Mouse (Mus musculus) lung, postnatal 0 days (tissue): ENCODE measurements at regions not wholly inside any gene's neighbourhood (a gene's known extent, or its start where the extent isn't known, plus 50 kb on each side); places are given as distances from the start of the nearest gene placed in this dataset.

Source experiments
- ATAC-seq: fragments of 200-750 bp; cut with Nextera tagmentation; 2 replicates; pipeline ENCODE4 v1.8.0; 2017; ENCODE audit warnings: moderate library complexity
- DNase-seq: peaks from one replicate; pipeline ENCODE4 v3.0.0-alpha.2; 2016; ENCODE audit warnings: low spot score
- H3K27ac ChIP-seq: fragments of 300-500 bp; sonication (generic); 2 replicates; pipeline ENCODE4 v1.5.1; 2014; ENCODE audit warnings: antibody characterized with exemption, mild to moderate bottlenecking, low read length, mixed read lengths
- H3K27me3 ChIP-seq: fragments of 300-500 bp; sonication (generic); replicated peaks from 2 replicates; pipeline ENCODE4 v1.6.1; 2014; ENCODE audit warnings: low read length, mixed read lengths; ENCODE audit not compliant: insufficient read depth
- H3K36me3 ChIP-seq: fragments of 300-500 bp; sonication (generic); 2 replicates; pipeline ENCODE4 v1.6.1; 2014; ENCODE audit warnings: low read length, mixed read lengths; ENCODE audit not compliant: insufficient read depth
- H3K4me1 ChIP-seq: fragments of 300-500 bp; sonication (generic); 2 replicates; pipeline ENCODE4 v1.6.1; 2014; ENCODE audit warnings: antibody characterized with exemption, low read depth, low read length, mixed read lengths; ENCODE audit not compliant: insufficient read depth
- H3K4me2 ChIP-seq: fragments of 300-500 bp; sonication (generic); replicated peaks from 2 replicates; pipeline ENCODE4 v1.6.1; 2014; ENCODE audit warnings: low read depth, mild to moderate bottlenecking, low read length, moderate library complexity, mixed read lengths
- H3K4me3 ChIP-seq: fragments of 300-500 bp; sonication (generic); 2 replicates; pipeline ENCODE4 v1.5.1; 2014; ENCODE audit warnings: low read depth, low read length
- H3K9ac ChIP-seq: fragments of 300-500 bp; sonication (generic); replicated peaks from 2 replicates; pipeline ENCODE4 v1.6.1; 2014; ENCODE audit warnings: low read depth, mild to moderate bottlenecking
- H3K9me3 ChIP-seq: fragments of 300-500 bp; sonication (generic); 2 replicates; pipeline ENCODE4 v1.6.1; 2016; ENCODE audit warnings: low read length, mixed read lengths
- CTCF ChIP-seq: IDR thresholded peaks from 2 replicates; pipeline ENCODE4 v1.5.1; 2016; ENCODE audit warnings: antibody characterized with exemption, mild to moderate bottlenecking
- EP300 ChIP-seq: IDR thresholded peaks from 2 replicates; pipeline ENCODE4 v1.6.1; 2016; ENCODE audit warnings: antibody characterized with exemption, mild to moderate bottlenecking, control low read depth
- WGBS: fragments of 180-500 bp; shearing (Covaris S2); extraction: QIAGEN DNeasy Blood & Tissue Kit; methylation state at CpG from one replicate; pipeline ENCODE4 v1.1.7; 2014; 5-methylcytosine and 5-hydroxymethylcytosine counted together

GRCm38 (mm10) chr5:80627225-80627624, 392.7 kb upstream of the Adgrl3 start:
- no peak overlapping the region for H3K4me2 ChIP-seq
- TF ChIP-seq CTCF (no peak), EP300 (no peak)
- no peak for ATAC-seq
- DNase-seq: no peak
- H3K4me3 ChIP-seq: no peak overlapping the region
- no peaks in the 10 kb centered on the region for H3K27me3 ChIP-seq
- no peaks in the 10 kb centered on the region for H3K36me3 ChIP-seq
- no peak overlapping the region for H3K9ac ChIP-seq
- no peak overlapping the region for H3K27ac ChIP-seq
- no peaks in the 10 kb centered on the region for H3K9me3 ChIP-seq
- 63% methylated on average over 3 of the region's 3 CpGs for WGBS
- H3K4me1 ChIP-seq: no peaks in the 10 kb centered on the region

- Histone ChIP-seq H3K27me3 (no peaks in the 10 kb centered on the region), H3K9me3 (no peaks in the 10 kb centered on the region), H3K4me1 (no peaks in the 10 kb centered on the region), H3K9ac (no peak overlapping the region), H3K4me2 (no peak overlapping the region; the same call in 1 of the 2 replicates), H3K27ac (no peak overlapping the region), H3K4me3 (no peak overlapping the region), H3K36me3 (no peaks in the 10 kb centered on the region)
- ATAC-seq (no peak), DNase-seq (peak; percentile 5)
- TF ChIP-seq CTCF (no peak), EP300 (no peak)
- 36% methylated on average over 5 of the region's 5 CpGs for WGBS
Measured at GRCm38 (mm10) chr5:80659043-80659442, 360.9 kb upstream of the Adgrl3 start.

GRCm38 (mm10) chr5:80659530-80659929, 360.4 kb upstream of the Adgrl3 start:
- ATAC-seq (peak; percentile 41; the same call in 1 of the 2 replicates), DNase-seq (peak; percentile 52)
- no peaks in the 10 kb centered on the region for H3K4me1 ChIP-seq
- no peaks in the 10 kb centered on the region for H3K27me3 ChIP-seq
- no peak overlapping the region for H3K4me3 ChIP-seq
- no peak overlapping the region for H3K4me2 ChIP-seq
- TF ChIP-seq EP300 (no peak), CTCF (no peak)
- WGBS: 28% methylated on average over 3 of the region's 3 CpGs
- H3K9me3 ChIP-seq: no peaks in the 10 kb centered on the region
- H3K9ac ChIP-seq: no peak overlapping the region
- no peaks in the 10 kb centered on the region for H3K36me3 ChIP-seq
- H3K27ac ChIP-seq: no peak overlapping the region

- H3K27me3 ChIP-seq: no peaks in the 10 kb centered on the region
- 45% methylated on average over 7 of the region's 7 CpGs for WGBS
- no peak for TF ChIP-seq EP300
- TF ChIP-seq CTCF: no peak
- H3K4me1 ChIP-seq: no peaks in the 10 kb centered on the region
- no peak overlapping the region for H3K9ac ChIP-seq
- peak; percentile 17 for DNase-seq
- ATAC-seq: no peak
- H3K4me3 ChIP-seq: no peak overlapping the region
- H3K9me3 ChIP-seq: no peaks in the 10 kb centered on the region
- no peak overlapping the region for H3K27ac ChIP-seq
- H3K4me2 ChIP-seq: no peak overlapping the region
- no peaks in the 10 kb centered on the region for H3K36me3 ChIP-seq
Measured at GRCm38 (mm10) chr5:80670258-80670947, 349.5 kb upstream of the Adgrl3 start.

GRCm38 (mm10) chr5:80683431-80683830, 336.5 kb upstream of the Adgrl3 start:
- Histone ChIP-seq H3K4me3 (no peak overlapping the region), H3K36me3 (no peaks in the 10 kb centered on the region), H3K4me2 (no peak overlapping the region), H3K9ac (no peak overlapping the region), H3K27me3 (no peaks in the 10 kb centered on the region), H3K27ac (no peak overlapping the region), H3K9me3 (no peaks in the 10 kb centered on the region), H3K4me1 (no peaks in the 10 kb centered on the region)
- ATAC-seq: no peak
- 65% methylated on average over 2 of the region's 2 CpGs for whole genome bisulfite sequencing
- TF ChIP-seq EP300: no peak
- no peak for TF ChIP-seq CTCF
- DNase-seq: no peak

GRCm38 (mm10) chr5:80700848-80701247, 319.1 kb upstream of the Adgrl3 start:
- Histone ChIP-seq H3K4me2 (no peak overlapping the region), H3K4me3 (no peak overlapping the region), H3K4me1 (no peaks in the 10 kb centered on the region), H3K9me3 (no peaks in the 10 kb centered on the region), H3K27ac (no peak overlapping the region), H3K36me3 (no peaks in the 10 kb centered on the region), H3K27me3 (no peaks in the 10 kb centered on the region), H3K9ac (no peak overlapping the region)
- ATAC-seq: no peak
- 89% methylated on average over 2 of the region's 2 CpGs for WGBS
- no peak for TF ChIP-seq CTCF
- DNase-seq: no peak

GRCm38 (mm10) chr5:80704732-80705131, 315.2 kb upstream of the Adgrl3 start:
- Histone ChIP-seq H3K9me3 (no peaks in the 10 kb centered on the region), H3K9ac (no peak overlapping the region), H3K27me3 (no peaks in the 10 kb centered on the region), H3K4me1 (no peaks in the 10 kb centered on the region), H3K36me3 (no peaks in the 10 kb centered on the region), H3K4me2 (no peak overlapping the region), H3K27ac (no peak overlapping the region), H3K4me3 (no peak overlapping the region)
- no peak for DNase-seq
- no peak for TF ChIP-seq CTCF
- no peak for TF ChIP-seq EP300
- no peak for ATAC-seq
- 80% methylated on average over 2 of the region's 2 CpGs for WGBS
